Mouse (Mus musculus) heart, adult 11 months (tissue): Measurements from ENCODE around the gene Emc9.

ENCODE experiments used
- DNase-seq: peaks from one replicate; pipeline ENCODE4 v3.0.0; 2022

The Emc9 gene

DNA sequence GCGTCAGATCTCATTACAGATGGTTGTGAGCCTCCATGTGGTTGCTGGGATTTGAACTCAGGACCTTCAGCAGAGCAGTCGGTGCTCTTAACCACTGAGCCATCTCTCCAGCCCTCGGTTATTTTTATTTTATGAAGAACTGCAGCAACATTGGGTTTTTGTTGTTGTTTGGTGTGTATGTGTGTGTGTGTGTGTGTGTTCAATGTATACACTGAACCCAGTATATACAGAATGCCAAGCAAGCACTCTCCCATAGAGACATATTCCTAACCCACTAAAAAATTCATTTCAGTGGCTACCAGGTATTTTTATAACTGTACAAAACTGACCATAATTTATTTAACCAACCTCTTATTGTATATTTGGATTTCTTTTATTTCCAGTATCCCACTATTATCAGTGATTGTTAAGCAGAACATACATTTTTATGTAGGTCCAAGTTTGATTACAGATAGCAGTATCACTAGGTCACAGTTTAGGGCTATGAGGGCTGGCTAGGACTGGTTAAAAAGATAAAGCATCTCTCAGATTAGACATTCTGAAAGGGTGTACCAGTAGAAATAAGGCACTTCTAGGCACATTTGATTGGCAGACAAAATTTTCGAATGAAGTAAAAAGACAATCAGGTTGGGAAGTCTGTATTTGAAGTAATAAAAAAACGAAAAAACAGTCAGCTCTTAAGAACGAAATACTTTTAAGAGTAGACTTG lies 26.2 kb downstream of the Emc9 start:
- DNase-seq, result no peak

DNA sequence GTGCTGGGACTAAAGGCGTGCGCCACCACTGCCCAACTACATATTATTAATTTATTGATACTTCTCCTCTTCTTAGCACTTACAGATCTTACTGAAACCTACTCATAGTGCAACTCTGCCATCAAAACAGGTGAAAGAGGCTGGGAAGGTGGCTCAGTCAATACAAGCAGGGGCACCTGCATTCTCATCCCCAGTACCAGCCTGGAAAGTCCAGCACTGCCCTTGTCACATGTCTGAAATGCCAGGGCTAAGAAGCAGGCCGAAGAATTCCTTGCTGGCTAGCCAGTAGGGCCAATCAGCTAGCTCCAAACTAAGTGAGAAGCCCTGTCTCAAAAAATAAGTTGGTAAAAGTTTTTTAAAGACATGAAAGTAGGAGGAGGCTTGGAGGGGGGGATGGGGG lies 27.5 kb downstream of the Emc9 start:
- no peak for DNase-seq

DNA sequence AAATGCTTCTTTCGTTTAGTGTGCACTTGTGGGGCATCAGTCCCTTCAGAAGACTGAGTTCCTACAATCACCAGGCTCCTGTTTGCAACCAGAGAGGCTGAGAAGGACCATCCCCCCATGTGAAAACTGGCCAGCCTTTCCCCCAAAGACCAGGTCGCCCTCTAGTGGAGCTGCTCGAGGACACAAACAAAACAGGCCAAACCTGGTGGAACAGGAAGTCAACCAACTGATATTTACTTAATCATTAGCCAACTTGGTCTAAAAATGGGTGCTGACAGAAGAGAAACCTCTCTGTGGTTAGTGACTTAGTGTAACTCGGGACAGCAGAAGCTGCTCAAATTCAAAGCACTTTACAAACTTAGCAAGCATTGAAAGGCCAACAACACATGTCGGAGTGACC lies 28.1 kb downstream of the Emc9 start:
- DNase-seq, result peak; percentile 98

GRCm38 (mm10) chr14:55555788-55556187 lies 29.3 kb downstream of the Emc9 start:
- DNase-seq, result no peak

DNA sequence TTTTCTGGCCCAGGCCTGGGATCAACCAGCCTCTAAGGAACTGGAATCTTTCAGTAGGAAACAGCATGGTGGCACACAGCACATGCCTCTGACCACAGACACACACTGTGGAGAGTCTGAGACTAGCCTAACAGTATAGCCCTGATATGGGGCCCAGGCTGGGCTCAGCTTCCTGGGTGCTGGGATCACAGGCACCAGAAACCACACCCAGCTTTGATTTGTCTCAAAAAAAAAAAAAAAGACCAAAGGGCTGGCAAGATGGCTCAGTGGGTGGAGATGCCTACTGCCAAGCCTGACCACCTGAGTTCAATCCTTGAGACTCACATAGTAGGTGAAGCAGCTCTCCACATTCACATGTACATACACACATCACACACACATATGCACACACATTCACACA lies 30.5 kb downstream of the Emc9 start:
- DNase-seq, result no peak

GRCm38 (mm10) chr14:55551794-55552193 lies 33.3 kb downstream of the Emc9 start:
- DNase-seq, result no peak

DNA sequence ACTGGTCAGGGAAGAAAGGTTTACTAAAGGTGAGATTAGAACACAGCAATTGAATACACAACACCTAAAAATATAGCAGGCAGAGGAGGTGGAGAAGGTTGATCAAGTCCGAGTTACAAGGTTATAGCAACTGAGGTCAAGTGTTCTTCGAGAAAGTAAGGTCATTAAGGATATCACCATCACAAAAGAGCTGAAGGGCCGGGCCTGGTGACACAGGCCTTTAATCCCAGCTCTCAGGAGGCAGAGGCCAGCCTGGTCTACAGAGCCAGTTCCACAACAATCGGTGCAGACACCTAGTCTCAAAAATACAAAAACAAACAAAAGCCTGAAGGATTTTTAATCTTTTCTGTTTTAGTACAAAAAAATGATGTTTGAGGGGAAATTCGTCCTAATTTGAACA lies 33.8 kb downstream of the Emc9 start:
- DNase-seq, result no peak

GRCm38 (mm10) chr14:55550191-55550590 lies 34.9 kb downstream of the Emc9 start:
- no peak for DNase-seq

DNA sequence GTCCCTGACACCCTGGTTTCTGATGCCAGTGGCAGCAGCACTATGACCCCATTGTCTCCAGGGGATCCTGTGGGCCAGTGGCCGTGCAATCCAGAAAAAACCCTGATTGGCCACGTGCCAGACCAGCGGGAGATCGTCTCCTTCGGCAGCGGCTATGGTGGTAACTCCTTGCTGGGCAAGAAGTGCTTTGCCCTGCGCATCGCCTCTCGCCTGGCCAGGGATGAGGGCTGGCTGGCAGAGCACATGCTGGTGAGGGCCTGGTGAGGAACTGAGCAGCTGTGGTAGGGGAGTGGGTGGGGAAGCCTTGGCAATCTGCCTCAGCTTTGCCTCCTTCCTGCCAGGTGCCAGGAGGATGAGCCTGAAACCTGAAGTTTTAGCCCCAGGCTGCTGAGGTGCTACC lies 40.8 kb downstream of the Emc9 start:
- DNase-seq, result no peak

GRCm38 (mm10) chr14:55542268-55542667 lies 42.8 kb downstream of the Emc9 start:
- no peak for DNase-seq

DNA sequence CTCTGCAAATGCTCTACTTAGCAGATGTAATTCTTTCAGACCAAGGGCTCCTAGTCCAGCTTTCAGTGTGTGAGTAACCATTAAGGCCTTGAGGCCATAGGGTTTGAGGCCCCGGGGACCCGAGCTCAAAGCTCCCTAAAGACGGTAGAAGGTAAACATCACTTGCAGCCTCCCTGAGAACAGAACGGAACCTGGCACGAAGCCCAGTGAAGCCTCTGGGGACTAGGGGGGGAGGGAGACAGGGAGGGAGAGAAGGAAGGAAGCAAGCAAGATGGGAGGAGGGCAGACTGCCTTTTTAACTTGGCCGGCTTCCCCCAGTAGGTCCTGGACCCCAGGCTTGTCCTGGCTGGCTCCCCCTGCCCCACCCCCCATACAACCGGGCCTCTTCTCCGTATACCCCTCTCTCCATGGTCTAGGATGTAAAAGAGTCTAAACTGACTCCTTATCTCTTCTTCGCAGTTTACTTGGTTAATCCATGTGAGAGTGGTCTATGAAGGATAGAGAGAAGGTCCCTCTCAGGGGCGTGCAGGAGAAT lies 44.2 kb downstream of the Emc9 start:
- DNase-seq, result peak; percentile 99

GRCm38 (mm10) chr14:55540067-55540786 lies 44.9 kb downstream of the Emc9 start, which contains the start of gene Pck2:
Gene Pck2, plus strand, starts transcription at chr14:55540266.
- DNase-seq, result peak; percentile 100

DNA sequence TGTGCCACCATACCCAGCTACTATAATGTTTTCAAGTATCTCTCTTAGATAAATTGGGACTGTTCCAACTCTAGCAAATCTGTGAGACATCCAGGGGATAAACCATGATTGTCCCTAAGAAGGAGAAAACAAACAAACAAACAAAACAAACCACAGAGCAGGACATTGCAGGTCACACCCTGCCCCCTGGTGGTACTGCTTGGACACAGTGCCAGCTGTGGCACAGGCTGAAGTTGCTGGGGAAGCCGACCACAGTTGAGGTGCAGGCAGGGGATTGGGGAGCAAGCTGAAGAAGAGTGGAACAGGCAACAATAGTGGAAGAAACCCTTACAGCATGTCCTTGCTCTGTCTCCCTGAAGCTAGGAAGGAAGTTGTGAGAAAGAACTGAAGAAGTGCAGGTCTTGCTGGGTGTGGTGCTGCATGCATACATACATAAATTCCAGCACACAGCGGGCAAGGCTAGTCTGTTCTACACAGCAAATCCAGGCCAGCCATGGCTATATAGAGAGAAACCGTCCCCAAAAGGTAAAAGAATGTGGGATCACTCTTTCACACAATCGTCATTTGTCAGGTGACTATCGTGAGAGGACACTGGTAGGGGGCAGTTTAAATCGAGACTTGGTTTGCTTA lies 48.9 kb downstream of the Emc9 start:
- DNase-seq, result no peak
